Mouse (Mus musculus) heart, embryonic 13.5 days (tissue): ENCODE measurements around the gene Trpc1. TPM values are rescaled to one million over a fixed set of nuclear protein-coding genes. Genes with fewer than 3 reads are reported as not detected.

ENCODE experiments used
- ATAC-seq: fragments of 200-750 bp; cut with Nextera tagmentation; 2 replicates; pipeline ENCODE4 v1.8.0; 2017; ENCODE audit warnings: moderate TSS enrichment; ENCODE audit not compliant: insufficient number of reproducible peaks, low FRiP score, low TSS enrichment; ENCODE audit errors: extremely low read depth
- H3K27ac ChIP-seq: fragments of 300-500 bp; sonication (generic); replicated peaks from 2 replicates; pipeline ENCODE4 v1.5.1; 2015; ENCODE audit warnings: moderate library complexity, mild to moderate bottlenecking, inconsistent platforms
- H3K27me3 ChIP-seq: fragments of 300-500 bp; sonication (generic); replicated peaks from 2 replicates; pipeline ENCODE4 v1.6.1; 2015; ENCODE audit warnings: mild to moderate bottlenecking, inconsistent platforms
- H3K36me3 ChIP-seq: fragments of 300-500 bp; sonication (generic); 2 replicates; pipeline ENCODE4 v1.6.1; 2015; ENCODE audit warnings: mild to moderate bottlenecking, inconsistent platforms
- H3K4me1 ChIP-seq: fragments of 300-500 bp; sonication (generic); 2 replicates; pipeline ENCODE4 v1.6.1; 2015; ENCODE audit warnings: inconsistent platforms
- H3K4me2 ChIP-seq: fragments of 300-500 bp; sonication (generic); 2 replicates; pipeline ENCODE4 v1.6.1; 2015; ENCODE audit warnings: inconsistent platforms, mild to moderate bottlenecking, moderate library complexity
- H3K4me3 ChIP-seq: fragments of 300-500 bp; sonication (generic); 2 replicates; pipeline ENCODE4 v1.5.1; 2015; ENCODE audit warnings: moderate library complexity, mild to moderate bottlenecking, inconsistent platforms
- H3K9ac ChIP-seq: fragments of 300-500 bp; sonication (generic); 2 replicates; pipeline ENCODE4 v1.6.1; 2015; ENCODE audit warnings: inconsistent platforms, mild to moderate bottlenecking, moderate library complexity
- H3K9me3 ChIP-seq: fragments of 300-500 bp; sonication (generic); 2 replicates; pipeline ENCODE4 v1.6.1; 2016; ENCODE audit warnings: inconsistent platforms
- WGBS: fragments of 180-500 bp; shearing (Covaris S2); methylation state at CpG from one replicate; pipeline ENCODE4 v1.1.7; 2015; ENCODE audit warnings: mixed read lengths; 5-methylcytosine and 5-hydroxymethylcytosine counted together
- polyA plus RNA-seq: library from polyadenylated mRNA; unstranded; fragments of >200 nt; fragmentation: Nextera tagmentation; extraction: Ambion mirVana; gene quantifications from 2 replicates; pipeline ENCODE4 v1.2.1, GENCODE M21; 2015

Gene Trpc1
- 1.8 and 2.1 TPM in 2 replicates for polyA plus RNA-seq

DNA sequence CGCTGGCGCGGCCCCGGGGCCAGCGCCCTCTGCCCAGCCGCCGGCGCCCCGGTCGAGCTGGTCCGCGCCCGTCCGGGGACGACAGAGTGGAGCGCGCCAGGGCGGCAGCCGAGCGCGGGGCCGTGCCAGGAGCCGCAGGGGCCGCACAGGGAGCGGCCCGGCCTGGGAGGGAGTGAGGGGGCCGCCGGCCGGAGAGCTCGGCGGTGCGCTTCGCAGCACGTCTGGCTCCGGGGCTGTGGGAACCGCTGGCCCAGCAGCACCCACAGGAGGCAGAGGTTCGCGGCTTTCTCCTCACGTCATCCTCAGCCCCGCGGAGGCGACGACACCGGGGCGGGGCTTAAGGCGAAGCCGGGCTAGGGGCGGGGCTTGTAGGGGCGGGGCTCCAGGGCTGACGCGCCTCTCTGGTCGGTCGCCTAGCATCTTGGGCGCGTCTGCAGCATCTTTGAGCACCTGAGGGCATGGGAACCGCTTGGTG is at the start of gene Trpc1:
Trpc1 (minus strand) TSS at position 339 of the 475 bp plus-strand sequence.
- under 1% methylated on average over 54 of the region's 56 CpGs for WGBS
- H3K4me2 ChIP-seq: peak within 1 kb of the TSS; percentile 87
- peak within 1 kb of the TSS; percentile 91 for H3K9ac ChIP-seq
- no peaks in the 10 kb centered on the region for H3K9me3 ChIP-seq
- H3K4me1 ChIP-seq: peaks cover 8% of the 10 kb centered on the region
- peaks cover 26% of the 10 kb centered on the region for H3K27me3 ChIP-seq
- H3K36me3 ChIP-seq: no peaks in the 10 kb centered on the region
- ATAC-seq: peak; percentile 87
- peak within 1 kb of the TSS; percentile 89 for H3K4me3 ChIP-seq
- peak within 1 kb of the TSS; percentile 72 for H3K27ac ChIP-seq

DNA sequence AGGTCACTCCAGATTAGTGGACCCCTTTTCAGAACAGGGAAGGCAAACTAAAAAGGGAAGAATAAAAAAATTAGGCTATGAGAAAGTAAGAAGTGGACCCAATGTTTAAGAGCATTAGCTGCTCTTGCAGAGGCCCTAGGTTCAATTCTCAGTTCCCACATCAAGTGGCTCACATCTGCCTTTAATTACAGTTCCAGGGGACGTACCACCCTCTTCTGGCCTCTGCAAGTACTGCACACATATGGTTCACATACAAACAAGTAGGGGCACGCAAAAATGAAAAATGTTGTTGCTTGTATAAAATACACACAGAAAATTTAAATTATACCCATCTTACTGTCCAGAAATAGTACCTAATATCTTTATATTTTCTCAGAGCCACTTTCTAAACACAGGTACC is 46.1 kb upstream of the Trpc1 start:
- no peak overlapping the region for H3K4me3 ChIP-seq
- no peak overlapping the region for H3K27ac ChIP-seq
- H3K9ac ChIP-seq: no peak overlapping the region
- no peaks in the 10 kb centered on the region for H3K36me3 ChIP-seq
- 79% methylated on average over 2 of the region's 2 CpGs for WGBS
- no peak overlapping the region for H3K4me2 ChIP-seq
- no peaks in the 10 kb centered on the region for H3K4me1 ChIP-seq
- ATAC-seq: no peak
- no peaks in the 10 kb centered on the region for H3K9me3 ChIP-seq
- no peaks in the 10 kb centered on the region for H3K27me3 ChIP-seq

DNA sequence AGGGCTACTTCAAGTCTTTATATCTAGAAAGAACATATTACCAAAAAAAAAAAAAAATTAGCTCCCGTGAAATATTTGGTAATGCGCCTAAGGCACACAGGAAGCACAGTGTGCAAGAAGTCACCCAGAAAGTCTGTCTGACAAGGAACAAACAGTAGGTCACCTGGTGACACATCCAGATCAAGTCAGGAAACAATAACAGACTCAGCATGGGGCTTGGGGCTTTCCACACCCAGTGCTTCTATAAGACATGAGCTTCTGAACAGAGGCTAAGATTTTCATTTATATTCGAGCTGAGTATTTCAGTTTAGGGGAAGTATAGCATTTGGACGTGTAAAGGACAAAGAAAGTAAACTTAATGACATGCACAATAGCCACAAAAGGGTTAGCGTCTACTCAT is 45.7 kb upstream of the Trpc1 start:
- 78% methylated on average over 5 of the region's 5 CpGs for WGBS
- H3K36me3 ChIP-seq: no peaks in the 10 kb centered on the region
- no peak overlapping the region for H3K9ac ChIP-seq
- no peak overlapping the region for H3K27ac ChIP-seq
- H3K27me3 ChIP-seq: no peaks in the 10 kb centered on the region
- no peak overlapping the region for H3K4me3 ChIP-seq
- ATAC-seq: no peak
- no peaks in the 10 kb centered on the region for H3K4me1 ChIP-seq
- H3K4me2 ChIP-seq: no peak overlapping the region
- no peaks in the 10 kb centered on the region for H3K9me3 ChIP-seq

DNA sequence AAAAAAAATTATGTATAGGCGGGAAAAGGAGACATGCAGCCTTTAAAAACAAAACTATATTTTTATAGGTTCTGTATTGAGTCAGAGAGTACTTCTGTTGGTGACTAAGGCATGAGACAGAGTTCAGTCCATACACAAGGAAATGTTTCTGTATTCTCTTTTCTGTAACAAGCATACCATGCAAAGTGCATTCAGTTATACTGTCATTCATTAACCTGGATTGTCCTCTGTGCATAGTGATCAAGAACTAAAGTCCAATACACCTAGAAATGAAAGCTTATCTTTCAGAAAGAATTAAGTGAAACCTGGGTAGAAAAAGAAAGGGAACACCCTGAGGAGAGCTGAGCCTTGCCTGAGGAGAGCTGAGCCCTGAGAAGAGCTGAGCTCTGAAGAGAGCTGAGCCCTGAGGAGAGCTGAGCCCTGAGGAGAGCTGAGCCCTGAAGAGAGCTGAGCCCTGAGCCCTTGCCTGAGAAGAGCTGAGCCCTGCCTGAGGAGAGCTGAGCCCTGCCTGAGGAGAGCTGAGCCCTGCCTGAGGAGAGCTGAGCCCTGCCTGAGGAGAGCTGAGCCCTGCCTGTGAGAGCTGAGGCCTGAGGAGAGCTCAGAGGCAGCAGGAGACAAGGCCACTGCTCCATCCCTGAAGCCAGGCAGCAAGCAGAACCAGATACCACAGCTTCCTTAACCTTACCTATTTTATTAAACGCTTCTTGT is 45.1 kb upstream of the Trpc1 start:
- H3K9ac ChIP-seq: no peak overlapping the region
- no peaks in the 10 kb centered on the region for H3K4me1 ChIP-seq
- no peaks in the 10 kb centered on the region for H3K27me3 ChIP-seq
- no peak for ATAC-seq
- no peaks in the 10 kb centered on the region for H3K36me3 ChIP-seq
- H3K4me3 ChIP-seq: no peak overlapping the region
- WGBS: 79% methylated on average over 2 of the region's 2 CpGs
- no peak overlapping the region for H3K27ac ChIP-seq
- no peaks in the 10 kb centered on the region for H3K9me3 ChIP-seq
- no peak overlapping the region for H3K4me2 ChIP-seq

DNA sequence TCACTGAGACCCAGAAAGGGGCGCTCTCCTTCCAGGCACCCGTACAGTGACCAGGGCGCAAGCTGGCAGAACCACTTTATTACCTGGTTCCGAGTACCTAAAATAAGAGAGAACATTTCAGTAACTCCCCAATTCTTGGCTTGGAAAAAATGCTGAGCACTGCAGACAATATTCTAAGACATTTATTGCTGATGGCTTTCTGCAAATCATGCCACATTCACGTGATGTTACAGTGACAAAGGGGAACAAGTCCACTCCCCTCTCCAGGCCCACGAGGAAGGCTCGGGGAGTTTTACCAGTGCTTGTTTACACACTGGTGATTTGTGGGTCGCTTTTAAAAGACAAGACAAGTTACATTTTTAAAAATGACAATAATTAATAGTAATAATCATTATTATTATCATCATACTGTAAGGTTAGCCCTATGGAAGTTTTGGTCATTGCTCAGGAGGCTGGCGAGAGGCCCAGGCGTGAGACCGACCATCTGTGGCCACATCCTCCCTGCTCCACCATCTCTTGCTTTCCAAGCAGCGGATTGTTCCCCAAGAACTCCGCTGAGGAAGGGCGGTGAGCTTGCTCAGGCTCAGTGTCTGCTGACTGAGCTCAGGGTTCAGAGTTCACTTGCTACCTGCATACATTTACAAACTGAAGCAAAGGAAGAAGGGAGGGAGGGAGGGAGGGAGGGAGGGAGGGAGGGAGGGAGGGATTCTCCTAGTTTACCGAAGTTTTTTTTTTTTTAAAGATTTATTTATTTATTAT is 44.0 kb upstream of the Trpc1 start:
- Histone ChIP-seq H3K4me3 (no peak overlapping the region), H3K4me2 (no peak overlapping the region), H3K36me3 (no peaks in the 10 kb centered on the region), H3K9me3 (no peaks in the 10 kb centered on the region), H3K27me3 (no peaks in the 10 kb centered on the region), H3K4me1 (no peaks in the 10 kb centered on the region), H3K27ac (no peak overlapping the region), H3K9ac (no peak overlapping the region)
- WGBS: 86% methylated on average over 15 of the region's 15 CpGs
- ATAC-seq: no peak

GRCm38 (mm10) chr9:95784888-95785511 is 34.8 kb upstream of the Trpc1 start:
- H3K4me2 ChIP-seq: no peak overlapping the region
- no peaks in the 10 kb centered on the region for H3K9me3 ChIP-seq
- no peaks in the 10 kb centered on the region for H3K27me3 ChIP-seq
- H3K4me1 ChIP-seq: no peaks in the 10 kb centered on the region
- no peak overlapping the region for H3K4me3 ChIP-seq
- 83% methylated on average over 16 of the region's 16 CpGs for WGBS
- ATAC-seq: no peak
- no peak overlapping the region for H3K27ac ChIP-seq
- H3K36me3 ChIP-seq: no peaks in the 10 kb centered on the region
- H3K9ac ChIP-seq: no peak overlapping the region

- Histone ChIP-seq H3K4me3 (no peak overlapping the region), H3K9me3 (no peaks in the 10 kb centered on the region), H3K27me3 (no peaks in the 10 kb centered on the region), H3K27ac (no peak overlapping the region), H3K4me1 (no peaks in the 10 kb centered on the region), H3K9ac (no peak overlapping the region), H3K4me2 (0 out of 2 replicates have a peak overlapping the region, but pooled peaks have one; percentile 5), H3K36me3 (no peaks in the 10 kb centered on the region)
- no peak for ATAC-seq
- WGBS: 67% methylated on average over 17 of the region's 17 CpGs
Observed at GRCm38 (mm10) chr9:95783646-95784293, 33.6 kb upstream of the Trpc1 start.

- no peaks in the 10 kb centered on the region for H3K27me3 ChIP-seq
- H3K27ac ChIP-seq: no peak overlapping the region
- H3K9me3 ChIP-seq: no peaks in the 10 kb centered on the region
- no peaks in the 10 kb centered on the region for H3K36me3 ChIP-seq
- ATAC-seq: no peak
- WGBS: 72% methylated on average over 2 of the region's 2 CpGs
- no peak overlapping the region for H3K4me2 ChIP-seq
- H3K9ac ChIP-seq: no peak overlapping the region
- no peaks in the 10 kb centered on the region for H3K4me1 ChIP-seq
- no peak overlapping the region for H3K4me3 ChIP-seq
Observed at GRCm38 (mm10) chr9:95771671-95772070, 21.5 kb upstream of the Trpc1 start.

- no peak overlapping the region for H3K27ac ChIP-seq
- no peak overlapping the region for H3K9ac ChIP-seq
- no peaks in the 10 kb centered on the region for H3K9me3 ChIP-seq
- H3K4me1 ChIP-seq: no peaks in the 10 kb centered on the region
- no peaks in the 10 kb centered on the region for H3K36me3 ChIP-seq
- no peak overlapping the region for H3K4me3 ChIP-seq
- no peak overlapping the region for H3K4me2 ChIP-seq
- WGBS: 45% methylated on average over 4 of the region's 4 CpGs
- ATAC-seq: no peak
- H3K27me3 ChIP-seq: no peaks in the 10 kb centered on the region
Observed at GRCm38 (mm10) chr9:95763218-95763617, 13.0 kb upstream of the Trpc1 start.

GRCm38 (mm10) chr9:95762228-95762627 is 12.1 kb upstream of the Trpc1 start:
- no peak for ATAC-seq
- Histone ChIP-seq H3K27me3 (no peaks in the 10 kb centered on the region), H3K4me1 (no peaks in the 10 kb centered on the region), H3K9me3 (no peaks in the 10 kb centered on the region), H3K27ac (no peak overlapping the region), H3K36me3 (no peaks in the 10 kb centered on the region), H3K4me2 (no peak overlapping the region), H3K4me3 (no peak overlapping the region), H3K9ac (no peak overlapping the region)
- WGBS: 76% methylated on average over 3 of the region's 3 CpGs

DNA sequence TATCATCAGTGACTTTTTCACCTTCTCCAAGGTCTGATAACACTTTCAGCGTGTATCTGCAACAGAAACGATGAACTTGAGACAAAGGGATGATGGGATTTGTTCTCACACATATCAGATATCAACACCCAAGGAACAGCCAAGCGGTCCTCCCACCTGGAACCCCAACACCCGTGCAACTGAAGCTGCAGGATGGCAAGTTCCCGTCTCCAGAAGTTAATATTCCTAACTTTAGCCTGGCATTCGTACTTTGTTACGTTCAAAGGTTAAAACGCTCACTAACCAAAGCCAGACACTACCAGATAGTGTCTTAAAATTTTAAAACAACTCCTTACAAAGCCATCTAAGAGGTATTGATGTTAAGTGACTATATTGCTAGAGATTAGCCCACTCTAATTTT is 11.2 kb upstream of the Trpc1 start:
- ATAC-seq: no peak
- 79% methylated on average over 8 of the region's 8 CpGs for WGBS

More for the DNA sequence above, 11.2 kb upstream of the Trpc1 start:
- H3K36me3 ChIP-seq: no peaks in the 10 kb centered on the region
- no peak overlapping the region for H3K4me2 ChIP-seq
- no peak overlapping the region for H3K9ac ChIP-seq
- no peak overlapping the region for H3K4me3 ChIP-seq
- no peaks in the 10 kb centered on the region for H3K27me3 ChIP-seq
- no peak overlapping the region for H3K27ac ChIP-seq
- no peaks in the 10 kb centered on the region for H3K9me3 ChIP-seq
- no peaks in the 10 kb centered on the region for H3K4me1 ChIP-seq
